Mouse (Mus musculus): ENCODE measurements around the gene Megf9. TPM values are rescaled to one million over a fixed set of nuclear protein-coding genes. Genes with fewer than 3 reads are reported as not detected.

Gene Megf9
- polyA plus RNA-seq, 1 experiment, result 7.0 TPM

DNA sequence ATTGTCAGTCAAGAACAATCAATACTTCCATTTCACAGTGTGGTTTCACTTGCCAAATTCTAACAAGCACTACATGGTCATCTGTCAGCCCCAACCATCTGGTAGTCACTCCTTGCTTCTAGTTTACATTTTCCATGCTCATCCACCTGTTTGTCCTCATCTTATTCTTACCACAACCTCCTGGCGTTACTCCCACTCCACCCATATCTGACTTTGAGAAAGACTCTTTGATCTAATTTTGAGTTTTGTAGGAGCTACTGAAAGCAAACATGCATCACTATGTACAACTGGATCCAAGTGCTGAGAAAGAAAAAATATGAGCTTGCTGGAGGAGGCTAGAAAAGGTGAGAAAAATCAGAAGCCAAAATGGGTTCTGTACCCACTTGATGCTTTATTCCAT is 17.1 kb downstream of the Megf9 start:
- TF ChIP-seq POLR2A (IDR thresholded peaks at IDR 0.05; ENCODE audit: borderline replicate concordance, control insufficient read depth, low read depth, low read length), result no peak
- no peak for TF ChIP-seq CTCF (IDR thresholded peaks at IDR 0.05; ENCODE audit: control insufficient read depth, insufficient read depth, low read length)
- 89% methylated on average over 1 of the region's 1 CpGs for WGBS
- no peaks in the 10 kb centered on the region for H3K4me1 ChIP-seq (ENCODE audit: control insufficient read depth, insufficient read depth, low read length)
- H3K4me3 ChIP-seq (replicated peaks; ENCODE audit: control insufficient read depth, low read depth, low read length), result no peak overlapping the region
- H3K27ac ChIP-seq (ENCODE audit: control insufficient read depth, insufficient read depth, low read depth, low read length, poor library complexity), result no peak overlapping the region

DNA sequence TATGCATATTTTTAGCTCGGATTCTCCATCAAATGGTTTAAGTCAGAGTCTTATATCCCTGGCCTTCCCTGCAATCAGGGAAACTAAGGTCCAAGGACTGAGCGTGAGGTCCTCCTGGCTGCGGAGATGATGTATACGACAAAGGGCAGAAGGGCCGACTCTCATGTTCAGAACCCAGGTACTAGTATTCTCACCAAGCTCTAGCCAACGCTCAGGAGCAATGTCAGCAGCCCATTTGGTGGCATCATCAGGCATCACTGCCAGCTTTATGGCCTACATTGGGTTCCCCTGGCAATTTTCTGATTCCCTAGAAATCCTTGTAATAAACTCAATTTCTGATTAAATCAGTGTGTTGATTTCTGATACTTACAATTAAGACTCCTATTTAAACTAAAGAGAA is 18.5 kb downstream of the Megf9 start:
- no peak for TF ChIP-seq CTCF (IDR thresholded peaks at IDR 0.05; ENCODE audit: control insufficient read depth, insufficient read depth, low read length)
- TF ChIP-seq POLR2A (IDR thresholded peaks at IDR 0.05; ENCODE audit: borderline replicate concordance, control insufficient read depth, low read depth, low read length), result no peak
- Histone ChIP-seq H3K4me3 (replicated peaks; ENCODE audit: control insufficient read depth, low read depth, low read length) (no peak overlapping the region), H3K27ac (ENCODE audit: control insufficient read depth, insufficient read depth, low read depth, low read length, poor library complexity) (no peak overlapping the region), H3K4me1 (ENCODE audit: control insufficient read depth, insufficient read depth, low read length) (no peaks in the 10 kb centered on the region)
- WGBS, result 86% methylated on average over 6 of the region's 6 CpGs

GRCm38 (mm10) chr4:70515514-70515913 is 19.3 kb downstream of the Megf9 start:
- TF ChIP-seq CTCF (IDR thresholded peaks at IDR 0.05; ENCODE audit: control insufficient read depth, insufficient read depth, low read length) (no peak), POLR2A (IDR thresholded peaks at IDR 0.05; ENCODE audit: borderline replicate concordance, control insufficient read depth, low read depth, low read length) (no peak)
- no peaks in the 10 kb centered on the region for H3K4me1 ChIP-seq (ENCODE audit: control insufficient read depth, insufficient read depth, low read length)
- no peak overlapping the region for H3K4me3 ChIP-seq (replicated peaks; ENCODE audit: control insufficient read depth, low read depth, low read length)
- H3K27ac ChIP-seq (ENCODE audit: control insufficient read depth, insufficient read depth, low read depth, low read length, poor library complexity), result no peak overlapping the region

DNA sequence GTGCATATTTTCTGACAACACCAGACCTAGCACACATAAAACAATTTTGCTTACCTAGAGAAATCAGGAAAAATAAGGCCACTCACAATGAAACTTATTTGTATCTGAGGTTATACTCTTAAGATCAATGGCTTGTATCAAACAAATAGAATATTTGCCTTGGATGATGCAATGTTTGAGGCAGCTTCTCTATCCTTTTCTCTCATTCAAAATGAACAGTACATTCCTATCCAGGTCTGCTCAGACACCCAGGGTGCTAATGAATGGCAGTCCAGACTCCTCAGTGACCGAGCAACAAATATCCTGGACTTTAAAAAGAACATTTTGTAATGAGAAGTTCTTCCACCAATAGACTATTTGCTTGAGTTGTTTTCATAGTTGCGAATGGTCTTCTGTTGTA is 24.8 kb downstream of the Megf9 start:
- Histone ChIP-seq H3K27ac (ENCODE audit: control insufficient read depth, insufficient read depth, low read depth, low read length, poor library complexity) (no peak overlapping the region), H3K4me1 (ENCODE audit: control insufficient read depth, insufficient read depth, low read length) (no peaks in the 10 kb centered on the region; the same call in 1 of the 2 replicates), H3K4me3 (replicated peaks; ENCODE audit: control insufficient read depth, low read depth, low read length) (no peak overlapping the region)
- WGBS, result 83% methylated on average over 2 of the region's 2 CpGs
- TF ChIP-seq POLR2A (IDR thresholded peaks at IDR 0.05; ENCODE audit: borderline replicate concordance, control insufficient read depth, low read depth, low read length) (no peak), CTCF (IDR thresholded peaks at IDR 0.05; ENCODE audit: control insufficient read depth, insufficient read depth, low read length) (no peak)

- Histone ChIP-seq H3K4me3 (replicated peaks; ENCODE audit: control insufficient read depth, low read depth, low read length) (no peak overlapping the region), H3K27ac (ENCODE audit: control insufficient read depth, insufficient read depth, low read depth, low read length, poor library complexity) (no peak overlapping the region), H3K4me1 (ENCODE audit: control insufficient read depth, insufficient read depth, low read length) (no peaks in the 10 kb centered on the region; the same call in 1 of the 2 replicates)
- 66% methylated on average over 2 of the region's 2 CpGs for WGBS
- no peak for TF ChIP-seq POLR2A (IDR thresholded peaks at IDR 0.05; ENCODE audit: borderline replicate concordance, control insufficient read depth, low read depth, low read length)
- TF ChIP-seq CTCF (IDR thresholded peaks at IDR 0.05; ENCODE audit: control insufficient read depth, insufficient read depth, low read length), result no peak
These were observed 25.2 kb downstream of the Megf9 start for GRCm38 (mm10) chr4:70509565-70509964.

- no peak overlapping the region for H3K4me3 ChIP-seq (replicated peaks; ENCODE audit: control insufficient read depth, low read depth, low read length)
- H3K4me1 ChIP-seq (ENCODE audit: control insufficient read depth, insufficient read depth, low read length), result no peaks in the 10 kb centered on the region; the same call in 1 of the 2 replicates
- TF ChIP-seq POLR2A (IDR thresholded peaks at IDR 0.05; ENCODE audit: borderline replicate concordance, control insufficient read depth, low read depth, low read length) (no peak), CTCF (IDR thresholded peaks at IDR 0.05; ENCODE audit: control insufficient read depth, insufficient read depth, low read length) (no peak)
- no peak overlapping the region for H3K27ac ChIP-seq (ENCODE audit: control insufficient read depth, insufficient read depth, low read depth, low read length, poor library complexity)
- 93% methylated on average over 1 of the region's 1 CpGs for WGBS
These were observed 26.6 kb downstream of the Megf9 start for GRCm38 (mm10) chr4:70508207-70508606.

GRCm38 (mm10) chr4:70505951-70506350 is 28.8 kb downstream of the Megf9 start:
- H3K27ac ChIP-seq (ENCODE audit: control insufficient read depth, insufficient read depth, low read depth, low read length, poor library complexity), result no peak overlapping the region
- TF ChIP-seq CTCF (IDR thresholded peaks at IDR 0.05; ENCODE audit: control insufficient read depth, insufficient read depth, low read length), result no peak
- TF ChIP-seq POLR2A (IDR thresholded peaks at IDR 0.05; ENCODE audit: borderline replicate concordance, control insufficient read depth, low read depth, low read length), result no peak
- WGBS, result 84% methylated on average over 3 of the region's 3 CpGs

GRCm38 (mm10) chr4:70503827-70504226 is 31.0 kb downstream of the Megf9 start:
- WGBS, result 74% methylated on average over 1 of the region's 1 CpGs
- Histone ChIP-seq H3K27ac (ENCODE audit: control insufficient read depth, insufficient read depth, low read depth, low read length, poor library complexity) (no peak overlapping the region), H3K4me3 (replicated peaks; ENCODE audit: control insufficient read depth, low read depth, low read length) (no peak overlapping the region), H3K4me1 (ENCODE audit: control insufficient read depth, insufficient read depth, low read length) (no peaks in the 10 kb centered on the region; the same call in 1 of the 2 replicates)
- no peak for TF ChIP-seq POLR2A (IDR thresholded peaks at IDR 0.05; ENCODE audit: borderline replicate concordance, control insufficient read depth, low read depth, low read length)
- no peak for TF ChIP-seq CTCF (IDR thresholded peaks at IDR 0.05; ENCODE audit: control insufficient read depth, insufficient read depth, low read length)

More at GRCm38 (mm10) chr4:70505951-70506350, 28.8 kb downstream of the Megf9 start:
- Histone ChIP-seq H3K4me1 (ENCODE audit: control insufficient read depth, insufficient read depth, low read length) (no peaks in the 10 kb centered on the region; the same call in 1 of the 2 replicates), H3K4me3 (replicated peaks; ENCODE audit: control insufficient read depth, low read depth, low read length) (no peak overlapping the region)

DNA sequence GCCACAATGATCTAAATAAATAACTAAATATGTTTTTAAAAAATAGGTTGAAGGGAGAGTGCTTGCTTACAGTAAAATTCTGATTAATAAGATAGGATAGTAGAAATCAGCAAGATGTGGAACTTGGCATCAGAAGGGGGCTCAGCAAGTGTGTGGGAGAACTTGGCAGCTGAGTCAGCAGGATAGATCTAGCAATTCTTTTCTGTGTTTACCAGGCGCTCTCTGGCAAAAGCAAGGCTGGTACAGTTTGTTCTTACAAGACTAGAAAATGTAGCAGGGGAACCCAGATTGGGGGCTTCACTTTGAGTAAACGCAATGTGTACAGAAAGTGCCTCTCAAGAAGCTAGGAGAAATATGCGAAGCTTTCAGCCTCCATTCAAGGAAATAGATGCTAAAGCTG is 35.5 kb downstream of the Megf9 start:
- no peak overlapping the region for H3K27ac ChIP-seq (ENCODE audit: control insufficient read depth, insufficient read depth, low read depth, low read length, poor library complexity)
- no peaks in the 10 kb centered on the region for H3K4me1 ChIP-seq (ENCODE audit: control insufficient read depth, insufficient read depth, low read length)
- TF ChIP-seq CTCF (IDR thresholded peaks at IDR 0.05; ENCODE audit: control insufficient read depth, insufficient read depth, low read length), result no peak
- no peak for TF ChIP-seq POLR2A (IDR thresholded peaks at IDR 0.05; ENCODE audit: borderline replicate concordance, control insufficient read depth, low read depth, low read length)
- no peak overlapping the region for H3K4me3 ChIP-seq (replicated peaks; ENCODE audit: control insufficient read depth, low read depth, low read length)
- 90% methylated on average over 3 of the region's 3 CpGs for WGBS
